Mouse (Mus musculus): ENCODE measurements at regions not wholly inside any gene's neighbourhood (a gene's known extent, or its start where the extent isn't known, plus 50 kb on each side); places are given as distances from the start of the nearest gene placed in this dataset.

DNA sequence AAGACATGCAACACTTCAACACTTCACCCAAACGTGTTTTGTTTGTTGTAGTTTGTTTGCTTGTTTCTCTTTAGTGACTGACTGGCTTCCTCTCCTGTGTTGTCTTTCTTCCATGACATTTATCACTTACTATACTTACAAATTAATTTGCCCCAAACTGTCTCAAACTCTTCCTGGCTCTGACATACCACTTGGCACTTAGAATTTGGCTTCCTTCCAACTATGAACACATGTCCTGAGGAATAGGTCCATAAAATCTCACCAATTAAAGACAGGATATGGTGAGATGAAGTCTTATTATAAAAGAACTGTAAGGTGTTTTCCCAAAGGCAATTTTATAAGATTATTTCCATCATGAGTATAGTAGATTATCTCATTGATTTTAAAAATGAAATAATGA lies 386.0 kb downstream of the Tlr4 start:
- no peak overlapping the region for H3K27ac ChIP-seq (ENCODE audit: insufficient read depth, low read depth, low read length, poor library complexity, severe bottlenecking)
- no peaks in the 10 kb centered on the region for H3K36me3 ChIP-seq (ENCODE audit: control insufficient read depth, insufficient read depth, low read length, poor library complexity, severe bottlenecking)
- H3K4me1 ChIP-seq (ENCODE audit: control insufficient read depth in 2 of 2, insufficient read depth in 2 of 2, low read length in 2 of 2, poor library complexity in 1 of 2), result no peaks in the 10 kb centered on the region
- no peaks in the 10 kb centered on the region for H3K9me3 ChIP-seq (ENCODE audit: control insufficient read depth, insufficient read depth, low read depth, low read length)
- DNase-seq (ENCODE audit: low read depth, low spot score), result no peak
- H3K9ac ChIP-seq (ENCODE audit: insufficient read depth, low read depth, low read length, poor library complexity, severe bottlenecking), result no peak overlapping the region
- H3K4me3 ChIP-seq (ENCODE audit: insufficient read depth in 1 of 2, low read depth in 1 of 2, low read length in 2 of 2, poor library complexity in 1 of 2, severe bottlenecking in 1 of 2), result no peak overlapping the region
- no peak for TF ChIP-seq HCFC1 (IDR thresholded peaks at IDR 0.05; ENCODE audit: borderline replicate concordance, insufficient read depth, low read length)
- no peak for TF ChIP-seq MAFK (IDR thresholded peaks at IDR 0.05; ENCODE audit: insufficient read depth, low read depth, low read length)
- no peak for TF ChIP-seq CHD2 (IDR thresholded peaks at IDR 0.05; ENCODE audit: low read depth, low read length)
- TF ChIP-seq ZNF384 (IDR thresholded peaks at IDR 0.05; ENCODE audit: low read depth, low read length), result no peak
- no peak for TF ChIP-seq ZC3H11A (IDR thresholded peaks at IDR 0.05; ENCODE audit: borderline replicate concordance, low read depth, low read length)
- in situ Hi-C loops (cut with MboI; ENCODE audit: low sequenced_read_pairs in 2 of 2, unreplicated experiment in 2 of 2), result no loop called here

DNA sequence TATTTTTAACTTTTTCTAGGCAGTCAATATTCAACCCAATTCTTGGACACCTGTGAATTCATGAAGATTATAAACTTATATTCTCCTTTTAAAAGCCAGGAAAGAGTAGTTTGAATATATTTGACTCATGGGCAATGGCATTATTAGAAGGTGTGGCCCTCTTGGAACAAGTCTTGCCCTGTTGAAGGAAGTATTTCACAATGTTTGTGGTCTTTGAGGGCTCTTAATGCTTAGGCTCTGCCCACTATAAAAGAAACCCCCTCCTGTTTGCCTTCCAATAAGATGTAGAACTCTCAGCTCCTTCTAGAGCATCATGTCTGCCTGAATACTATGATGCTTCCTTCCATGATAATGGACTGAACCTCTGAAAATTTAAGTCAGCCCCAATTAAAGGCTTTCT lies 397.1 kb downstream of the Tlr4 start:
- no peaks in the 10 kb centered on the region for H3K36me3 ChIP-seq (ENCODE audit: control insufficient read depth, insufficient read depth, low read length, poor library complexity, severe bottlenecking)
- no peaks in the 10 kb centered on the region for H3K9me3 ChIP-seq (ENCODE audit: control insufficient read depth, insufficient read depth, low read depth, low read length)
- no peak for TF ChIP-seq HCFC1 (IDR thresholded peaks at IDR 0.05; ENCODE audit: borderline replicate concordance, insufficient read depth, low read length)
- no peak for TF ChIP-seq MAFK (IDR thresholded peaks at IDR 0.05; ENCODE audit: insufficient read depth, low read depth, low read length)
- TF ChIP-seq CHD2 (IDR thresholded peaks at IDR 0.05; ENCODE audit: low read depth, low read length), result no peak
- TF ChIP-seq ZNF384 (IDR thresholded peaks at IDR 0.05; ENCODE audit: low read depth, low read length), result no peak
- no peak for DNase-seq (ENCODE audit: low read depth, low spot score)
- H3K4me1 ChIP-seq (ENCODE audit: control insufficient read depth in 2 of 2, insufficient read depth in 2 of 2, low read length in 2 of 2, poor library complexity in 1 of 2), result no peaks in the 10 kb centered on the region
- H3K9ac ChIP-seq (ENCODE audit: insufficient read depth, low read depth, low read length, poor library complexity, severe bottlenecking), result no peak overlapping the region
- H3K27ac ChIP-seq (ENCODE audit: insufficient read depth, low read depth, low read length, poor library complexity, severe bottlenecking), result no peak overlapping the region
- in situ Hi-C loops (cut with MboI; ENCODE audit: low sequenced_read_pairs in 2 of 2, unreplicated experiment in 2 of 2), result no loop called here
- H3K4me3 ChIP-seq (ENCODE audit: insufficient read depth in 1 of 2, low read depth in 1 of 2, low read length in 2 of 2, poor library complexity in 1 of 2, severe bottlenecking in 1 of 2), result no peak overlapping the region

DNA sequence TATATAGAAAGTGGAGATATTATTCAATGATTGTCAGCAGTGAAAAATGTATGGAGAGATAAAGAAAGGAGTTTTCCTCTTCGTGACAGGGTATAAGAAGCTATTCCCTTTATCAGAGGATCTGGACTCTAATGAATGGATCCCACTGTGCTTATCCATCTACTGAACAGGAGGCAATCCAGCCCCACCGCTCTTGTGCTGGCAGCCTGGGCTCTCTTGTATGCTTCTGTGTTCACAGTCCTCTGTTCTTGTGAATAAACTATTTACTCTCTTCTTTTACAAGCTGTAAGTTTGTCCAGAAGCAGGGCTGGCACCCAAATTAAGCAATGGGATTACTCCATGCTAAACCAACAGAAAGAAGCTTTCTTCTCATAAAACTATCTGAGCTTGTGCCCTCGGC lies 401.8 kb downstream of the Tlr4 start:
- H3K9ac ChIP-seq (ENCODE audit: insufficient read depth, low read depth, low read length, poor library complexity, severe bottlenecking), result no peak overlapping the region
- TF ChIP-seq HCFC1 (IDR thresholded peaks at IDR 0.05; ENCODE audit: borderline replicate concordance, insufficient read depth, low read length) (no peak), MAFK (IDR thresholded peaks at IDR 0.05; ENCODE audit: insufficient read depth, low read depth, low read length) (no peak), ZNF384 (IDR thresholded peaks at IDR 0.05; ENCODE audit: low read depth, low read length) (no peak), CHD2 (IDR thresholded peaks at IDR 0.05; ENCODE audit: low read depth, low read length) (no peak), ZC3H11A (IDR thresholded peaks at IDR 0.05; ENCODE audit: borderline replicate concordance, low read depth, low read length) (no peak)
- H3K9me3 ChIP-seq (ENCODE audit: control insufficient read depth, insufficient read depth, low read depth, low read length), result no peaks in the 10 kb centered on the region
- no peak for DNase-seq (ENCODE audit: low read depth, low spot score)
- no peak overlapping the region for H3K27ac ChIP-seq (ENCODE audit: insufficient read depth, low read depth, low read length, poor library complexity, severe bottlenecking)
- H3K36me3 ChIP-seq (ENCODE audit: control insufficient read depth, insufficient read depth, low read length, poor library complexity, severe bottlenecking), result no peaks in the 10 kb centered on the region
- no peaks in the 10 kb centered on the region for H3K4me1 ChIP-seq (ENCODE audit: control insufficient read depth in 2 of 2, insufficient read depth in 2 of 2, low read length in 2 of 2, poor library complexity in 1 of 2)
- in situ Hi-C loops (cut with MboI; ENCODE audit: low sequenced_read_pairs in 2 of 2, unreplicated experiment in 2 of 2), result no loop called here
- H3K4me3 ChIP-seq (ENCODE audit: insufficient read depth in 1 of 2, low read depth in 1 of 2, low read length in 2 of 2, poor library complexity in 1 of 2, severe bottlenecking in 1 of 2), result no peak overlapping the region

DNA sequence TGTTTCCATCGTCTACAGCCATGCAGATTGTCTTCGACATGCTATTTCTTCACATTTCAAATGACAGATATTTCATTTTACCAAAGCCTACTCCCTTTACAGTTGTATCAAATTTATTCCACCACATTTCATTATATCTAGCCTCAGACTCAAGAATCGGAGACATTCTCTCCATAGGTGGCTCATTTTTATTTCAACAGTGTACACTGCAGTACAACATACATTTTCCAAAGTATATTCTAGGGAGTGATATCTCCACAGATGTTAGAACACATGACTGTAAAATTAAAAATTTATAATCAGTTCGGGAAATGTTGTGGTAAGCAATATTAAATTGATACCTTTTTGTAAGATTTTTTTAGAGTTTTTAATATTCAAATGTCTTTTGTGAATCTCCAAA lies 446.2 kb downstream of the Tlr4 start:
- TF ChIP-seq MAFK (IDR thresholded peaks at IDR 0.05; ENCODE audit: insufficient read depth, low read depth, low read length) (no peak), HCFC1 (IDR thresholded peaks at IDR 0.05; ENCODE audit: borderline replicate concordance, insufficient read depth, low read length) (no peak), ZNF384 (IDR thresholded peaks at IDR 0.05; ENCODE audit: low read depth, low read length) (no peak), ZC3H11A (IDR thresholded peaks at IDR 0.05; ENCODE audit: borderline replicate concordance, low read depth, low read length) (no peak), CHD2 (IDR thresholded peaks at IDR 0.05; ENCODE audit: low read depth, low read length) (no peak)
- Histone ChIP-seq H3K4me3 (ENCODE audit: insufficient read depth in 1 of 2, low read depth in 1 of 2, low read length in 2 of 2, poor library complexity in 1 of 2, severe bottlenecking in 1 of 2) (no peak overlapping the region), H3K27ac (ENCODE audit: insufficient read depth, low read depth, low read length, poor library complexity, severe bottlenecking) (no peak overlapping the region), H3K4me1 (ENCODE audit: control insufficient read depth in 2 of 2, insufficient read depth in 2 of 2, low read length in 2 of 2, poor library complexity in 1 of 2) (no peaks in the 10 kb centered on the region), H3K36me3 (ENCODE audit: control insufficient read depth, insufficient read depth, low read length, poor library complexity, severe bottlenecking) (no peaks in the 10 kb centered on the region), H3K9ac (ENCODE audit: insufficient read depth, low read depth, low read length, poor library complexity, severe bottlenecking) (no peak overlapping the region), H3K9me3 (ENCODE audit: control insufficient read depth, insufficient read depth, low read depth, low read length) (no peaks in the 10 kb centered on the region)
- in situ Hi-C loops (cut with MboI; ENCODE audit: low sequenced_read_pairs in 2 of 2, unreplicated experiment in 2 of 2), result no loop called here
- DNase-seq (ENCODE audit: low read depth, low spot score), result no peak

DNA sequence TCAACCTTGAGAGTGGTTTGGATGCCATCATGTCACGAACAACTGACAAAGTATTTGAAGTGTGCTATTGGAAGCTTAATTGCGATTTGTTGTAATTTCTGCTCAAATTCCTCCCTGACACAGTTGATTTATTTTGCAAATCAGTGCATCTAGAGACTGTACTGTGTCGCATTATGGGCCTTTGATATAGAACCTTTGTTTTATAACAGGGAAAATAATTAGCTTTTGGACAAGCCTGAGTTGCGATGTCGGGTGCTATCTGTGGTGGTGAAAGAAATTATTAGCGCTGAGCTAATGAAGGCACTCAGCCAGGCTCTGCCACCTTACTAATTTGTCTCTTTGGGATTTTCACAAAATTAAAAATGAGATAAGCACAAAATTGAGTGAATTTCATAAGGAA lies 473.6 kb downstream of the Tlr4 start:
- H3K4me1 ChIP-seq (ENCODE audit: control insufficient read depth in 2 of 2, insufficient read depth in 2 of 2, low read length in 2 of 2, poor library complexity in 1 of 2), result no peaks in the 10 kb centered on the region
- H3K4me3 ChIP-seq (ENCODE audit: insufficient read depth in 1 of 2, low read depth in 1 of 2, low read length in 2 of 2, poor library complexity in 1 of 2, severe bottlenecking in 1 of 2), result no peak overlapping the region
- no peaks in the 10 kb centered on the region for H3K9me3 ChIP-seq (ENCODE audit: control insufficient read depth, insufficient read depth, low read depth, low read length)
- H3K27ac ChIP-seq (ENCODE audit: insufficient read depth, low read depth, low read length, poor library complexity, severe bottlenecking), result no peak overlapping the region
- in situ Hi-C loops (cut with MboI; ENCODE audit: low sequenced_read_pairs in 2 of 2, unreplicated experiment in 2 of 2), result no loop called here
- TF ChIP-seq MAFK (IDR thresholded peaks at IDR 0.05; ENCODE audit: insufficient read depth, low read depth, low read length), result no peak
- TF ChIP-seq HCFC1 (IDR thresholded peaks at IDR 0.05; ENCODE audit: borderline replicate concordance, insufficient read depth, low read length), result no peak
- TF ChIP-seq ZC3H11A (IDR thresholded peaks at IDR 0.05; ENCODE audit: borderline replicate concordance, low read depth, low read length), result no peak
- TF ChIP-seq ZNF384 (IDR thresholded peaks at IDR 0.05; ENCODE audit: low read depth, low read length), result no peak
- no peak for TF ChIP-seq CHD2 (IDR thresholded peaks at IDR 0.05; ENCODE audit: low read depth, low read length)
- DNase-seq (ENCODE audit: low read depth, low spot score), result no peak
- no peak overlapping the region for H3K9ac ChIP-seq (ENCODE audit: insufficient read depth, low read depth, low read length, poor library complexity, severe bottlenecking)
- H3K36me3 ChIP-seq (ENCODE audit: control insufficient read depth, insufficient read depth, low read length, poor library complexity, severe bottlenecking), result no peaks in the 10 kb centered on the region
